Mouse (Mus musculus) liver, postnatal 0 days (tissue): ENCODE measurements around the gene Lrwd1.

Experiments
- CTCF ChIP-seq: sonication (generic); IDR thresholded peaks from 2 replicates; pipeline ENCODE4 v1.5.1; 2016; ENCODE audit warnings: antibody characterized with exemption, low read depth
- EP300 ChIP-seq: IDR thresholded peaks from 2 replicates; pipeline ENCODE4 v1.6.1; 2016; ENCODE audit warnings: antibody characterized with exemption, low read depth, mild to moderate bottlenecking

DNA sequence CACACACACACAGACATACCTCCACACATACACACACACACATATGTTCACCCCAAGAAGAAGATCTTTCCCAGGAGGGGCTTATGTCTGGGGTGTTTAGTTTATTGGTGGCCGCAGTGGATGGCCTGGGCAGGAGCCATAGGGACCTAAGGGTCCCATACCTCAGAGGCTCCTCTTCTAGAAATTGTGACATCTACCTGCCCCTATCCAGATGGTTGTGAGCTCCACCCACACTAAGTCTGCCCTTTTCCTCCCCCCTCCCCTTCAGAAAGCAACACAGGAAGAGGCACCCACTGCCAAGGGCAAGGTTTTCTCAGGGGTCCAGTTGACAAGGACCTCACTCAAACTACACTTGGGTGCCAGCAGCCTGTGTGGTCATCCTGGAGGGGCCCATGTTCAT lies 11.1 kb upstream of the Lrwd1 start:
- TF ChIP-seq EP300 (no peak), CTCF (no peak)
